Comparison of ENCODE assay signal across 17 mouse cellular contexts in genomic region chr12:47202936-47203335, GRCm38 (mm10).
"Had no signal": no experiment of that assay in that cellular context is flagged by ENCODE, and none has a peak within 500 bp of the region (broad histone marks: within the 10 kb centered on the region; RNA-seq: fewer than 3 reads in every experiment).

No protein-coding gene starts in this region.

- H3K27ac ChIP-seq: layer of hippocampus, adult 2 months; limb, embryonic 12.5 days; limb, embryonic 15.5 days; liver, embryonic 14.5 days; lung, embryonic 15.5 days had no signal

- ATAC-seq: midbrain, embryonic 16.5 days had no signal

- H3K9me3 ChIP-seq: limb, embryonic 12.5 days; limb, embryonic 15.5 days; lung, embryonic 15.5 days; megakaryocyte, embryonic 14.5 days had no signal

- H3K36me3 ChIP-seq: limb, embryonic 12.5 days; limb, embryonic 15.5 days; lung, embryonic 15.5 days had no signal

- H3K4me3 ChIP-seq: layer of hippocampus, adult 2 months; limb, embryonic 12.5 days; limb, embryonic 15.5 days; lung, embryonic 15.5 days; megakaryocyte, embryonic 14.5 days had no signal

- H3K9ac ChIP-seq: limb, embryonic 12.5 days; limb, embryonic 15.5 days; liver, embryonic 14.5 days; lung, embryonic 15.5 days had no signal

- H3K4me1 ChIP-seq: limb, embryonic 12.5 days; limb, embryonic 15.5 days; lung, embryonic 15.5 days; megakaryocyte, embryonic 14.5 days had no signal

- H3K27me3 ChIP-seq: limb, embryonic 12.5 days; limb, embryonic 15.5 days; lung, embryonic 15.5 days; megakaryocyte, embryonic 14.5 days had no signal

- DNase-seq: kidney, adult 9 months; kidney, postnatal 14 days; layer of hippocampus, adult 9-11 months; lung, adult 18-20 months; lung, postnatal 10 days; lung, postnatal 36 days; thymus, adult 18-20 months; thymus, postnatal 36 days had no signal

- H3K4me2 ChIP-seq: limb, embryonic 12.5 days; limb, embryonic 15.5 days; liver, embryonic 11.5 days; lung, embryonic 15.5 days; midbrain, embryonic 11.5 days had no signal
